Mouse (Mus musculus) spleen, adult 2 months (tissue): ENCODE data around the gene Actr3b.

Source experiments
- CTCF ChIP-seq: fragments of 200-500 bp; IDR thresholded peaks from 2 replicates; pipeline ENCODE4 v1.5.1; 2011; ENCODE audit warnings: mild to moderate bottlenecking, inconsistent platforms; ENCODE audit not compliant: insufficient read depth, insufficient read length, insufficient replicate concordance; ENCODE audit errors: extremely low read depth
- POLR2A ChIP-seq: fragments of 200-500 bp; IDR thresholded peaks from 2 replicates; pipeline ENCODE4 v1.6.1; 2011; ENCODE audit warnings: low read depth, low read length, inconsistent platforms

DNA sequence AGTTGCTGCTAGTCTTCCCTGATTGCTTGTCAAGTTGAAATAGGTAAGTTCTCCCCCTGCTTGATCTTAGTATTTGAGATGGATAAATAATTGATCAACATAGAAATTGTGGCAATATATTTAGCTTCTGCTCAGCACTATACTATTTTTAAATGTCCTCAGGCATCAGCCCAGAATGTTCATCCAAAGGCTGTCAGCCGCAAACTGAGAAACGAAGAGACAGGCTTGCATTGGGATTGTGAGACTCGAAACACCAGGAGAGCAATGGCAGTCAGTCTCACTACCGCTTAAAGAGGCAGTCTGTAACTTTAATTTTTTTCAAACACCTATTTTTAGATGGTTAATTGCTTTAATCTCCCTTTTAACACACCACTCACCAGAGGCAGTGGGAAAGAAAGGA lies 40.4 kb upstream of the Actr3b start:
- TF ChIP-seq CTCF (no peak), POLR2A (no peak)
